Mouse (Mus musculus) Patski (cell line): Measurements from ENCODE around the gene Cdk4. TPM values are rescaled to one million over a fixed set of nuclear protein-coding genes. Genes with fewer than 3 reads are reported as not detected.

Experiments used
- ATAC-seq: fragments of 100-300 bp; one replicate; pipeline ENCODE4 v1.8.0; 2021
- CTCF ChIA-PET: fragments of 350-600 bp; sonication (Branson Sonifier 250); formaldehyde crosslinking; loops from one replicate; lab custom pipeline; 2022; ENCODE audit warnings: inconsistent platforms; lab: Charles Lee
- POLR2A ChIA-PET: fragments of 350-600 bp; sonication (Branson Sonifier 250); formaldehyde crosslinking; loops from one replicate; lab custom pipeline; 2022; ENCODE audit warnings: antibody characterized with exemption, inconsistent platforms; lab: Charles Lee
- DNase-seq: peaks from one replicate; pipeline ENCODE4 v3.0.0-alpha.2; 2011; ENCODE audit warnings: low read depth, low spot score
- H3K27me3 ChIP-seq: fragments of 371-371 bp; one replicate; pipeline ENCODE4 v1.5.1; 2021
- CTCF ChIP-seq: fragments of 100-300 bp; IDR thresholded peaks from one replicate; pipeline ENCODE4 v1.5.1; 2021
- in situ Hi-C: fragments of 300-500 bp; cut with MboI; formaldehyde crosslinking; loops from 3 replicates; pipeline ENCODE4 v1.11.1; 2018; ENCODE audit warnings: low pct_unique_long_range_greater_than_20kb, mixed read lengths
- polyA plus RNA-seq: library from polyadenylated mRNA; unstranded; gene quantifications from one replicate; pipeline ENCODE4 v1.2.3, GENCODE M21; 2021

The Cdk4 gene
- polyA plus RNA-seq, 1 experiment from 2014 or later, result 669 TPM

- no peak for ATAC-seq
- CTCF ChIA-PET, result interaction anchor here (1.6 to 2.5 kb wide), 2 partner anchors 9 to 16 kb away, joined by 6 to 8 read pairs; no protein-coding TSS in a partner anchor
These were observed 51.7 kb downstream of the Cdk4 start for GRCm38 (mm10) chr10:127115068-127115467.

More at GRCm38 (mm10) chr10:127115068-127115467, 51.7 kb downstream of the Cdk4 start:
- no peak for TF ChIP-seq CTCF
- DNase-seq, result no peak
- POLR2A ChIA-PET, result no interaction called here
- no peaks in the 10 kb centered on the region for H3K27me3 ChIP-seq
- in situ Hi-C loops, result loop anchor here (10.0 kb wide), 1 partner anchor 210 kb away; the partner anchor contains the start of gene Arhgap9

Other genes with a start within 250 kb of the Cdk4 start
- 14.5 TPM for gene Atp23, start 162.2 kb upstream of the Cdk4 start, polyA plus RNA-seq
- 101 TPM for gene Ctdsp2, start 84.8 kb upstream of the Cdk4 start, polyA plus RNA-seq
- gene Avil, start 62.8 kb upstream of the Cdk4 start, polyA plus RNA-seq, result 0.09 TPM
- gene Tsfm, start 32.7 kb upstream of the Cdk4 start, polyA plus RNA-seq, result 61.7 TPM
- 15.8 TPM for gene Mettl1, start 22.1 kb upstream of the Cdk4 start, polyA plus RNA-seq
- gene Eef1akmt3, start 22.0 kb upstream of the Cdk4 start, polyA plus RNA-seq, result 0.44 TPM
- gene Cyp27b1, start 15.3 kb upstream of the Cdk4 start, polyA plus RNA-seq, result 0.51 TPM
- 28.6 TPM for gene March9, start 3.4 kb upstream of the Cdk4 start, polyA plus RNA-seq
- 116 TPM for gene Tspan31, start 6.7 kb downstream of the Cdk4 start, polyA plus RNA-seq
- gene Agap2, start 11.8 kb downstream of the Cdk4 start, polyA plus RNA-seq, result 1.4 TPM
- gene Os9, start 57.6 kb downstream of the Cdk4 start, polyA plus RNA-seq, result 173 TPM
- 112 TPM for gene B4galnt1, start 101.7 kb downstream of the Cdk4 start, polyA plus RNA-seq
- gene Slc26a10, start 117.1 kb downstream of the Cdk4 start, polyA plus RNA-seq, result 0.85 TPM
- 106 TPM for gene Arhgef25, start 126.5 kb downstream of the Cdk4 start, polyA plus RNA-seq
- 155 TPM for gene Dtx3, start 132.2 kb downstream of the Cdk4 start, polyA plus RNA-seq
- 76.8 TPM for gene Pip4k2c, start 148.1 kb downstream of the Cdk4 start, polyA plus RNA-seq
- 0.44 TPM for gene Kif5a, start 199.8 kb downstream of the Cdk4 start, polyA plus RNA-seq
- gene Dctn2, start 202.8 kb downstream of the Cdk4 start, polyA plus RNA-seq, result 307 TPM
- gene Mbd6, start 225.5 kb downstream of the Cdk4 start, polyA plus RNA-seq, result 55.1 TPM
- 152 TPM for gene Mars, start 248.3 kb downstream of the Cdk4 start, polyA plus RNA-seq